Mouse (Mus musculus) heart, adult 2 months (tissue): ENCODE results near the gene Trp73. TPM values are rescaled to one million over a fixed set of nuclear protein-coding genes. Genes with fewer than 3 reads are reported as not detected.

Source experiments
- DNase-seq, 2 experiments: peaks; one replicate each; pipeline ENCODE4 v3.0.0; 2021
- H3K27ac ChIP-seq: fragments of 200-600 bp; 2 replicates; pipeline ENCODE4 v1.8.1; 2022
- H3K27me3 ChIP-seq: fragments of 200-500 bp; 2 replicates; pipeline ENCODE4 v1.6.1; 2012; ENCODE audit warnings: mild to moderate bottlenecking, low read length, inconsistent platforms, mixed read lengths; ENCODE audit not compliant: control insufficient read depth, insufficient read depth
- H3K36me3 ChIP-seq: fragments of 200-500 bp; 2 replicates; pipeline ENCODE4 v1.6.1; 2012; ENCODE audit warnings: low read length, inconsistent platforms; ENCODE audit not compliant: control insufficient read depth, insufficient read depth
- H3K4me1 ChIP-seq: fragments of 200-500 bp; 2 replicates; pipeline ENCODE4 v1.6.1; 2011; ENCODE audit warnings: low read length; ENCODE audit not compliant: control insufficient read depth, insufficient read depth
- H3K4me3 ChIP-seq: fragments of 200-600 bp; 2 replicates; pipeline ENCODE4 v1.8.1; 2022
- H3K79me2 ChIP-seq: fragments of 200-500 bp; replicated peaks from 2 replicates; pipeline ENCODE4 v1.6.1; 2012; ENCODE audit warnings: mild to moderate bottlenecking, inconsistent platforms, low read length, moderate library complexity, mixed read lengths; ENCODE audit not compliant: control insufficient read depth, insufficient read depth
- H3K9ac ChIP-seq: fragments of 200-500 bp; 2 replicates; pipeline ENCODE4 v1.6.1; 2012; ENCODE audit warnings: low read depth, mild to moderate bottlenecking, control low read depth, inconsistent platforms, low read length, mixed read lengths
- CTCF ChIP-seq: fragments of 200-600 bp; IDR thresholded peaks from 2 replicates; pipeline ENCODE4 v1.8.1; 2022; ENCODE audit warnings: antibody characterized with exemption, mild to moderate bottlenecking, moderate library complexity
- EP300 ChIP-seq: fragments of 200-500 bp; IDR thresholded peaks from 2 replicates; pipeline ENCODE4 v1.6.1; 2011; ENCODE audit warnings: low read depth, low read length, control low read depth; ENCODE audit not compliant: insufficient read depth
- POLR2A ChIP-seq: fragments of 200-500 bp; IDR thresholded peaks from 2 replicates; pipeline ENCODE4 v1.6.1; 2011; ENCODE audit warnings: mild to moderate bottlenecking, low read depth, low read length, control low read depth; ENCODE audit not compliant: insufficient read depth
- WGBS: fragments of 180-500 bp; shearing (Covaris S2); methylation state at CpG from one replicate; pipeline ENCODE4 v1.1.7; 2018; 5-methylcytosine and 5-hydroxymethylcytosine counted together
- intact Hi-C: fragments of 180-260 bp; cut with DNase I; formaldehyde crosslinking; loops from one replicate; pipeline ENCODE4 v1.15.1; 2025
- polyA plus RNA-seq: library from polyadenylated mRNA; depleted of rRNA; stranded (reverse); fragments of >200 nt; gene quantifications from 2 replicates; pipeline ENCODE4 v1.2.3, GENCODE M21; 2012; rRNA removed
- total RNA-seq, 2 experiments: library from RNA; stranded (reverse); gene quantifications; 2 replicates each; pipeline ENCODE4 v1.2.3; 2021

The Trp73 gene
- total and polyA plus RNA-seq, 3 experiments: 0.39 TPM; not detected in 2

- Histone ChIP-seq H3K27ac (no peak overlapping the region), H3K27me3 (no peaks in the 10 kb centered on the region)
Observed at GRCm38 (mm10) chr4:154015476-154015875, 124.5 kb downstream of the Trp73 start.

GRCm38 (mm10) chr4:154012132-154012882, 127.7 kb downstream of the Trp73 start:
- H3K79me2 ChIP-seq: peaks cover 15% of the 10 kb centered on the region
- no peak for DNase-seq
- H3K4me1 ChIP-seq: peaks cover 7% of the 10 kb centered on the region
- H3K27ac ChIP-seq: peak overlapping the region; percentile 74
- 2% methylated on average over 55 of the region's 55 CpGs for WGBS
- intact Hi-C loops: loop anchor here (1.0 to 5.0 kb wide), 3 partner anchors 37 to 145 kb away; partner anchors contain the start of genes Cep104, Dffb, Trp73 and Wrap73
- no peak for TF ChIP-seq EP300
- no peak for TF ChIP-seq POLR2A
- no peak for TF ChIP-seq CTCF
- peak overlapping the region; percentile 97 for H3K9ac ChIP-seq
- H3K27me3 ChIP-seq: no peaks in the 10 kb centered on the region
- peak overlapping the region; percentile 90 for H3K4me3 ChIP-seq
- H3K36me3 ChIP-seq: no peaks in the 10 kb centered on the region

More at GRCm38 (mm10) chr4:154015476-154015875, 124.5 kb downstream of the Trp73 start:
- Histone ChIP-seq H3K36me3 (no peaks in the 10 kb centered on the region), H3K4me3 (no peak overlapping the region), H3K9ac (no peak overlapping the region), H3K4me1 (peaks cover 7% of the 10 kb centered on the region), H3K79me2 (peaks cover 15% of the 10 kb centered on the region)
- WGBS: 80% methylated on average over 11 of the region's 11 CpGs
- no peak for DNase-seq
- intact Hi-C loops: no loop called here
- TF ChIP-seq EP300 (no peak), CTCF (no peak), POLR2A (no peak)

GRCm38 (mm10) chr4:154011646-154012089, 128.3 kb downstream of the Trp73 start, which contains the start of gene Lrrc47:
Gene Lrrc47, plus strand, starts transcription at chr4:154011731.
- Histone ChIP-seq H3K79me2 (peaks cover 15% of the 10 kb centered on the region), H3K36me3 (no peaks in the 10 kb centered on the region), H3K4me3 (peak within 1 kb of the TSS; percentile 90), H3K9ac (peak within 1 kb of the TSS; percentile 97), H3K27me3 (no peaks in the 10 kb centered on the region), H3K4me1 (peaks cover 7% of the 10 kb centered on the region), H3K27ac (peak within 1 kb of the TSS; percentile 74)
- whole genome bisulfite sequencing: 1% methylated on average over 54 of the region's 59 CpGs
- peak; percentile 87 to 89 for DNase-seq
- TF ChIP-seq EP300 (no peak), POLR2A (peak; percentile 75), CTCF (0 out of 2 replicates have a peak, but pooled peaks have one; percentile 2)
- intact Hi-C loops: loop anchor here (1.0 to 5.0 kb wide), 3 partner anchors 36 to 146 kb away; partner anchors contain the start of genes Cep104, Dffb, Trp73 and Wrap73

- WGBS: 28% methylated on average over 13 of the region's 13 CpGs
- H3K27ac ChIP-seq: peak overlapping the region; percentile 74
- peak overlapping the region; percentile 86 for H3K9ac ChIP-seq
- TF ChIP-seq POLR2A (no peak), EP300 (no peak), CTCF (no peak)
- H3K36me3 ChIP-seq: no peaks in the 10 kb centered on the region
- H3K27me3 ChIP-seq: no peaks in the 10 kb centered on the region
- peak overlapping the region; percentile 90 for H3K4me3 ChIP-seq
- H3K79me2 ChIP-seq: peaks cover 15% of the 10 kb centered on the region
- H3K4me1 ChIP-seq: peaks cover 7% of the 10 kb centered on the region
- DNase-seq: no peak
- intact Hi-C loops: loop anchor here (1.0 to 5.0 kb wide), 3 partner anchors 53 to 146 kb away; partner anchors contain the start of genes Trp73 and Wrap73
Observed at GRCm38 (mm10) chr4:154010907-154011645, 128.9 kb downstream of the Trp73 start.

- Histone ChIP-seq H3K4me3 (no peak overlapping the region), H3K4me1 (peaks cover 2% of the 10 kb centered on the region), H3K9ac (no peak overlapping the region), H3K79me2 (peaks cover 7% of the 10 kb centered on the region), H3K27me3 (no peaks in the 10 kb centered on the region), H3K27ac (no peak overlapping the region), H3K36me3 (no peaks in the 10 kb centered on the region)
- 58% methylated on average over 4 of the region's 4 CpGs for WGBS
- DNase-seq: no peak
- no peak for TF ChIP-seq EP300
- TF ChIP-seq POLR2A: no peak
- TF ChIP-seq CTCF: no peak
- intact Hi-C loops: no loop called here
Observed at GRCm38 (mm10) chr4:154007759-154008158, 132.2 kb downstream of the Trp73 start.

- intact Hi-C loops: no loop called here
- 94% methylated on average over 6 of the region's 6 CpGs for WGBS
Observed at GRCm38 (mm10) chr4:154006264-154006663, 133.7 kb downstream of the Trp73 start.

More at GRCm38 (mm10) chr4:154006264-154006663, 133.7 kb downstream of the Trp73 start:
- H3K9ac ChIP-seq: no peak overlapping the region
- H3K4me3 ChIP-seq: no peak overlapping the region
- no peak for DNase-seq
- TF ChIP-seq EP300 (no peak), CTCF (no peak), POLR2A (no peak)
- no peaks in the 10 kb centered on the region for H3K4me1 ChIP-seq
- no peaks in the 10 kb centered on the region for H3K36me3 ChIP-seq
- H3K79me2 ChIP-seq: no peaks in the 10 kb centered on the region
- H3K27ac ChIP-seq: no peak overlapping the region
- no peaks in the 10 kb centered on the region for H3K27me3 ChIP-seq

Other genes with a start within 250 kb of the Trp73 start
- gene A430005L14Rik, start 183.0 kb downstream of the Trp73 start, total RNA-seq: 10 to 100 TPM; 14.1 to 16.2 TPM
- gene A430005L14Rik, start 183.0 kb downstream of the Trp73 start, polyA plus RNA-seq: 15.5 and 21.1 TPM in 2 replicates
- 1 to 10 TPM; 2.7 to 3.0 TPM for gene Dffb, start 165.1 kb downstream of the Trp73 start, total RNA-seq
- gene Dffb, start 165.1 kb downstream of the Trp73 start, polyA plus RNA-seq: 5.3 and 7.7 TPM in 2 replicates
- 10 to 100 TPM; 28.1 to 31.5 TPM for gene Cep104, start 165.0 kb downstream of the Trp73 start, total RNA-seq
- gene Cep104, start 165.0 kb downstream of the Trp73 start, polyA plus RNA-seq: 19.6 and 20.1 TPM in 2 replicates
- gene Lrrc47, start 128.5 kb downstream of the Trp73 start, total RNA-seq: 10 to 100 TPM; 28.6 to 28.7 TPM
- 29.7 and 35.6 TPM in 2 replicates for gene Lrrc47, start 128.5 kb downstream of the Trp73 start, polyA plus RNA-seq
- 1 to 10 TPM; 5.7 to 7.8 TPM for gene Smim1, start 114.0 kb downstream of the Trp73 start, total RNA-seq
- gene Smim1, start 114.0 kb downstream of the Trp73 start, polyA plus RNA-seq: 24.7 and 29.2 TPM in 2 replicates
- gene Ccdc27, start 97.5 kb downstream of the Trp73 start, total RNA-seq: not detected
- gene Ccdc27, start 97.5 kb downstream of the Trp73 start, polyA plus RNA-seq: not detected in 2 replicates
- gene Wrap73, start 2.2 kb upstream of the Trp73 start, total RNA-seq: 10 to 100 TPM; 11.8 to 12.3 TPM
- 16.9 and 17.9 TPM in 2 replicates for gene Wrap73, start 2.2 kb upstream of the Trp73 start, polyA plus RNA-seq
- 100 to 1,000 TPM; 121 to 130 TPM for gene Tprgl, start 20.5 kb upstream of the Trp73 start, total RNA-seq
- gene Tprgl, start 20.5 kb upstream of the Trp73 start, polyA plus RNA-seq: 147 and 204 TPM in 2 replicates
- gene Megf6, start 30.5 kb upstream of the Trp73 start, total RNA-seq: 1 to 10 TPM; 4.1 to 4.9 TPM
- gene Megf6, start 30.5 kb upstream of the Trp73 start, polyA plus RNA-seq: 4.3 and 4.5 TPM in 2 replicates
- gene Arhgef16, start 161.5 kb upstream of the Trp73 start, total RNA-seq: under 1 TPM; 0.36 to 0.39 TPM
- gene Arhgef16, start 161.5 kb upstream of the Trp73 start, polyA plus RNA-seq: 1.2 and 1.6 TPM in 2 replicates
- not detected for gene B230104I21Rik, start 195.9 kb upstream of the Trp73 start, total RNA-seq
- gene B230104I21Rik, start 195.9 kb upstream of the Trp73 start, polyA plus RNA-seq: not detected in 2 replicates